Mouse (Mus musculus) embryo, embryonic 11 days (tissue): ENCODE measurements around the gene Tns1.

ENCODE experiments used
- DNase-seq: peaks from one replicate; pipeline ENCODE4 v3.0.0-alpha.2; 2015

Tns1 gene

DNA sequence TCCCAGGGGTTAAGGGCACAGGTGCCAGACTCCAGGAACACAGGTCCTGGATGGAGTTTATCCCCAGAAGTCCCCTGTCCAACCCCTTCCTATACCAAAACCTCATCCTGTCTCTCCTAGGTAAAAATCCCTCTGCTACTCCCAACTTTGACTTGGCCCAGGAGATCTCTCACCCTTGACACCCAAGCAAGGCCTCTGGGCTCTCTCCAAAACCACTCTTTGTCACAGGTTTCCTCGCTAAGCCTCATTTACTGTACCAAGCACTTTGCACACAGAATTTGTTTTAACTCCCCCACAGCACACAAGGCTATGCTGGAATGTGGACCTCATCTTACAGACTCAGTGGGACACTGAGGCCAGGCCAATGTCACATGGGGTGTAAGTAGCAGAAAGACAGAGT is 94.0 kb downstream of the Tns1 start:
- no peak for DNase-seq

DNA sequence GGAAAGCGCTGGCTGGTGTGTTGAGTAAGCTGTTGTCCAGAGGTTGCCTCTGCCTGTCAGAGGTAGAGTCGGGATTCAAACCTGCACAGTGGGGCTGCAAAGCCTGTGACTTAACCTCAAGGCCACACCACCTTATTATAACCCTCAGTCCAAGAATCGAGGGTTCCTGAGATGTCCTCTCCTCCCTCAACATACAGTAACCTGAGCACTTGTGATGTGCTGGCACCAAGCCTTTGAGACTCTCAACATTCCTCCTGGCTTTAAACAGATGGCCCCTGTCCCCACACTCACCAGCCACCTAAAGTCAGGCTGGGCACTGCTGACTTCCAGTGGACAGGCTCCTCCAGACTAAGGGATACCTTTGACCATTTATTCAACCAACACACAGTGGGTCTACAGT is 94.6 kb downstream of the Tns1 start:
- DNase-seq: no peak

DNA sequence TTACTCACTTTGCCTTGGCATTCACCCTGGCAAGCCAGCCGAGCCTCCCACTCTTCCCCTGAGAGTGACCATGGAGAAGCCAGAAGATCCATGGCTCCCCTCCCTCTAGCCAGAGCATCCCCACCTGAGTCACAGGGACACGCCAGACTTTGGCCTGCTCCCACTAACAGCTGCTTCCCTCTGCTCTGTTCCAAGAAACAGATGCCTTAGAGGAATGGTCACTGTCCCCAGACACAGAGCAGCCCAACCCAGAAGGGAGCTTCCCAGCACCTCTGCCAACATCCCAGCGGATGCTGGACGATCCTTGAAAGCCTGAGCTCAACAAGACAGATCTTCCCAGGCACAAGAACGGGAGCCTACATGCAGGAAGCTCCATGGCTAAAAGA is 95.4 kb downstream of the Tns1 start:
- DNase-seq: no peak

DNA sequence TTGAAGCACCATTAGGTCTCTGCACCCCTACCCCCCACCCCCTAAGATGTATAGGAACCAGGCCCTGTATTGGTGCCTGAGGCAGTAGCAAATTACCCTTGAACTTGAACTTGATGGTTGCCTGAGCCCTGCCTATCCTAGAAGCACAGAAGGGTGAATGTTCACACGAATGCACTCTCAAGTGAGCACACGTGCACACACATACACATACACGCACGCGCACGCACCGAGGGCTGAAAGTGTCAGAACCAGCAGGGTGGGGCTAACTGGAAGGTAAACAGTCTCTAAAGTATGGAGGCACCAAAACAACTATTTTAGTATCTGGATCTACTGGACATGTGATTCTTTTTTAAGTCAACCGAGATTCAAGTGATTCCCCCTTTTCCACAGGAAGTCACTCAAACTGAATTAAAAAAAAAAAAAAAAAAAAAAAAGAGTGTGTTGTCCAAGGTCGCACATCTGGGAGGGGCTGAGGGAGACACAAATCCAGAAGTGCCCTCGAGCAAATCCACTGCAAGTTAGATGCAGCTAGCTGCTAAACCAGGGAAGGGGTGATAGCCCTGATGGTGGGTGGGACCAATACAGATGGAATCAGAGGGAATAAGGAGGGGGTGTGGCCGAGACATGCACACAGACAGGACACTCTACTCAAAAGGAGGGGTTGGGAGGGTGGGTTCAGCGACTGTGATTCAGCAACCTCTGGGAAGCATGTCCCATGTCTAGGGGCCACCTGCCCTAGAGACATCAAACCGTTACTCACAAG is 96.0 kb downstream of the Tns1 start:
- DNase-seq: no peak

DNA sequence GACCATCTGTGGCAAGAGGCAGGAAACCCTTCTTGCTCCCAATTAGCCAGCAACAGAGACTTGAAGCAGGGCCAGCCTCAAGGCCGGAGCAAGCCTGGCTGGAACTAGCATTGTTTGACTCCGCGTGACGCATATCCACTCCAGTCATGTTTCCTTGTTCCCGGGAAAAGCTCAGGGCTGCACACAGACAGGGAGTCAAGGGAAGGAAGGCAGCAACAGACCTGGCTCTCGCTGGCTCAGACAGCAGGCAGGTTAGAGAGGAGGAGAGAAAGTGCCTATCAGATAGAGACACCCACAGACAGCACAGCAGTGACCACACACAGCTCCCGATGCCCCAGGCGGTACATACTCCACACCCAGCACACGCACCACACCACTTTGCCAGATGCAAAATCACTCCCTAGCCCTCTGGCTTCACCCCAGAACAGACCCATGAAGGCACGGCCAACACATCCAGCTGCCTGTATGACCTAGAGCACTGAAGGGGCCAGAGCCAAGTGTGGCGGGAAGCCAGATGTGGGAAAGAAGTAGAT is 96.6 kb downstream of the Tns1 start:
- peak; percentile 48 for DNase-seq

DNA sequence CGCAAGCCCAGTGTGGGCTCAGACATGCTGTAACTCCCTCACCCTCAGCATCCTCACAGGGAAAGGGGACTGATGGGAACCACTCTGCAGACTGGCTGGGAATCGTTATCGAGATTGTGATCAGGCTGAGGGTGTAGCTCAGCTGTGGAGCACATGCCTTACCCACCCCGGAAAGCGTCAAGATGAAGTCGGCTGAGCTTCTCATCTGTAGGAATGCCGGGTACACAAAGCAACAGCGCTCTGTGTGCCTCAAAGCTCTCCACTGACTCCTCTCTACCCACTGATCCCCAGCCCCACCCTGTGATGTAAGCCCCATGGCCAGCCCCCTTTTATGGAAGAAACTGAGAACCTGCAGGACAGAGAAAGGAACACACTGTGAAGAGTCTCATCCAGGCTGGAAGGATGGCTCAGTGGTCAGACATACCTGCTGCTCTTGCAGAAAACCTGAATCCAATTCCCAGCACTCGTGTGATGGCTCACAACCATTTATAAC is 97.5 kb downstream of the Tns1 start:
- no peak for DNase-seq

DNA sequence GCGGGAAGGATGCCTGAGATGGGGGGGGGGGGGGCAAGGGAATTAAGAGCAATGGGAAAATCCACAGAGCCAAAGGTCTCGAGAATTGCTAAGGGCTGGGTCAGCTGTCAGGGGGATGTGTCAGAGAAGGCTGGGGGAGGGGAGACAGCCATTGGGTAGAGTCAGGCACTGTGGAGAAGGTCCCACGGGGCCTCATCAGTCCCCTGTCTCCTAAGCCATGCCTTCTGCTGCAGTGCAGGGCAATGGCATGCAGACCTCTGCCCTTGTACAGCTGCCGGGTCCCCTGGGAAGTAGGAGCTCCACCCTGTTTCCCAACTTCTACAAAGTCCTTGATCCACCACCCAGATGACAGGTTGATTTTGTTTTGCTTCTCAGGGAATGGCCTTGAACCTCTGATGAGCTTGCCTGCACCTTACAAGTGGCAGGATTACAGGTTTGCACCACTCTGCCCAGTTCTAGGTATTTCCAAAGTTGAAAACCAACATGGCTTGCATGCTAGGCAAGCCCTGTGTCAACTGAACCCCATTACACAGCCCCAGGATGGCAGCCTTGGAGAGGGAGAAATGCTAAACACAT is 98.5 kb downstream of the Tns1 start:
- DNase-seq: no peak

DNA sequence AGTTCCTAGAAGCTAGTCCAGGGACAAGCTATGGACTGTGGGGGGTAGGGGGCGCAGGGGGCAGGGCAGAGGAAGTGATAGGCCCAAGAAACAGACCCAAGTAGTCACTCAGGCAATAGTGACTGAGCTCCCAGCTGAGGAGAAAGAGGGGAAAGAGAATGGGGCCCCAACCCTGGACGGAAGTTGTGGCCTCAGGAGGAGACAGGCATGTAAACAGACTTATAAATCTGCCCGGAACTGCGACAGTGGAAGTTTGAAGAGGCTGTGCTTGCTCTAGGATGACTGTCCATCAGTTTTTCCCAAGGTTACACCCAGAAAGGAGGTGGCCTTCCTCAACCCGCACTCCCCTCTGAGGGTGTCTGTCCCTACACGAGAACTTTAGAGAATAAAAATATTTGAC is 99.0 kb downstream of the Tns1 start:
- DNase-seq: no peak

DNA sequence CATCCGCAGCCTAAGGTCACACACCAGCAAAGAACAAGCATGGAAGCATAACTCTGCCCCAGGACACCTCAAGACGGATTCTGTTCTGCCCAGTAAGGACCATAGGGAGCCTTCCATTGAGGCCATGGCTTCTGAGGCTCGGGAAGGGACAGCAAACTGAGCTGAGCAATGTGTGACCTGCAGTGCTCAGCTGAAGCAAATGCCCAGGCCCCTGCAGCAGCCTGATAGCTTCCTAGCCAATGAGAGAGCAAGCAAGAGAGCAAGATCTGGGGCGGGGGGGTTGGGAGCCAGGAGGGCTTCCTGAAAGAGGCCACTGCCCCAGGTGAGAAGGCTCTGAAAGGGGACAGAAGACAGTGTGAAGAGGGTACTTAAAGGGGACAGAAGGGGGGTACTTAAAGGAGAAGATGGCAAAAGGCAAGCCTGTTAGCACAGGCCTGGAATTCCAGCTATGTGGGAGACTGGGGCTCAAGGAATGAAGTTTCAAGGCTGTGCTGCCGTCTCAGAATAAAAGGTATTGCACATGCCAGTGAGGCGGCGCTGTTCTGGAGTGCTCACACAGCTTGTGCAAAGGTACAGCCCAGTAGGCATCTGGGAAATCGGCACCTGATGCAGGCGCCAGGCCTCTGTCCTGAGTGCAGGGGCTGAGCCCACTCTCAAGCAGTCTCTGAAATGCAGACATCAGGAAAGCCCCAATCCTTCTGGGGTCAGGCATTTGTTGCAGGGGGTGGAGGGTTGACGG is 99.6 kb downstream of the Tns1 start:
- peak; percentile 46 for DNase-seq

DNA sequence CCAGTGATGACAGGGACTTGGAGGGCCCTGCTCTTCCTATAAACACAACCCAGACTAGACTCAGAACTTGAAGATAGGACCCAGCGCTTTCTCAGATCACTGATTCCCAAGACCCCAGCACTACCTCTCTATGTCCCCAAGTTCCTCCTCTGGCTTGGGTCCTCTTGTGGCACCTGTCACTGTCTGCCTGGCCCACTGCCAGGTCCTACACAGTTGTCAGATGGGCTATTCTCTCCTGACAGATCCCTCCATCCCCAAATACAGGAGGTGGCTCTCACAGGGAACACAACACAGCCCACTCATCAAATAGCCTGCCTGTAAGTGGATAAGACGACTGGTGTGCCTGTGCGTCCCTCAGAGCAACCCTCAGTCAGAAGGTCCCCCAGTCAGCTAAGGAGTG is 101.3 kb downstream of the Tns1 start:
- DNase-seq: no peak

DNA sequence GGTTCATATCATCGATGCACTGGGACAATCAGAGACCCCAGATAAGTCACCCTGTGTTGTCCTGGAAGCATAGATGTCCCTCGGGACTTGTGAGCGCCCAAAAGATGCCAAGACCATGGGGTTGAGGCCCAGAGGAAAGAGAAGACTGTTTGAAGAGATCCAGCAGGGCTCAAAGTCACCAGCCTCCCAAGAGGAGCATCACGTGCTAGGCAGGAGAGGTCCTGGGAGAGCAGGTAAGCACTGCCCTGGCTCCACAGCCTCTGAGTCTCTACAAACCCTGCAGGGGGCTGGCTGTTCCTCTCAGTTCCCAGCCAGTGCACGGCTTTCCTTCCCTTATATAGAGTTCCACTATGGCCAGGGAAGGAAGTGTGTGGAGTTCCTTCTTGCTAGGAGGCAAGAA is 101.7 kb downstream of the Tns1 start:
- no peak for DNase-seq

DNA sequence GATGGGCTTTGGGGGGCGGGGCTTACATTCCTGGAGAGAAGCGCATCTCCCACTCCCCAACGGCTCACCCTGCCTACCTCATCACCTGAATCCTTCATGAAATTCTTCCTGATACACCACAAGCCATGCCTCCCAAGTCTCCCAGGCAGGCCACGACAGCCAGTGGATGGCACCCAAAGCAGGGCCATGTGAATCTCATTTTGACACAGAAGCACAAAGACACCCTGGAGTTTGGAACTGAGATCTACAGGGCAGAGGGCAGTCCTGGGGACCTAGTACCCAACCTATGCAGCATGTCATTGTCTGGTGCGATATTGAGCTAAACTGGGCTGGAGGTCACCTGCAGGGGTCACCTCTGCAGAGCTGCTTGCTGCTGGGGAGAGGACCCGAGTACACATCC is 104.0 kb downstream of the Tns1 start:
- DNase-seq: no peak

DNA sequence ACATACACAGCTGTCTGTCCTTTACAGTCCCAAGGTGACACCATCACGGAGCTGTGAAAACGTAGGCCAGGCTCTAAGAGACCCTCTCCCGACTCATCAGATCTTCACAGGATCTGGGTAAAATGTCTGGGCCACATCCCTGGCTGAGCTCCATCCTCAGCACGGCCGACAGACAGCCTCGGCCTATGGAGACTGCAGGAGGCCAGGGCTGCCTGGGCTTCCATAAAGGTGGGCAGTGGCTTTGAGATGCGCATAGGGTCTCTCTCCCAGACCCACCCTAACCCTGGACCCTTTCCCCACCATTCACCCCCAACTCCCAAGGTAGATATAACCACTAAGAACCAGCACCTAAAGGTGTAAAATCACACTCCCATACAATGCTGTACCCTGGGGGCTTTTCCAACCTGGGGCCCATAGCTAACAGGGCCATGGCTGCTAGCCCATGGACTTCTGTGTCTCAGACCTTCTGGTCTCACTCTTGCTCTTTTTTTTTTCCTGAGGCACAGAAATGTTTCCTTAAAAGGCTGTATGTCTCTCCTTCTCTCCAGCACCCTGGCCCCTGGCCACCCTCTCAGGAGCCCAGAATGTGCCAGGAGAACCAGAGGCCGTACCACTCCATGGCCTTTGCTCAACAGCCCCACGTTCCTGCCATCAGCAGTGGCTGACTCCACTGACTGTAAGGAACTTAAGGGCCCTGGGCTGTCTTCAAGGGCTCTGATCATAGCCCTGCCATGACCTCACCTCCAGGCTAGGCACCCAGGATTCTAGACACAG is 106.7 kb downstream of the Tns1 start:
- no peak for DNase-seq

DNA sequence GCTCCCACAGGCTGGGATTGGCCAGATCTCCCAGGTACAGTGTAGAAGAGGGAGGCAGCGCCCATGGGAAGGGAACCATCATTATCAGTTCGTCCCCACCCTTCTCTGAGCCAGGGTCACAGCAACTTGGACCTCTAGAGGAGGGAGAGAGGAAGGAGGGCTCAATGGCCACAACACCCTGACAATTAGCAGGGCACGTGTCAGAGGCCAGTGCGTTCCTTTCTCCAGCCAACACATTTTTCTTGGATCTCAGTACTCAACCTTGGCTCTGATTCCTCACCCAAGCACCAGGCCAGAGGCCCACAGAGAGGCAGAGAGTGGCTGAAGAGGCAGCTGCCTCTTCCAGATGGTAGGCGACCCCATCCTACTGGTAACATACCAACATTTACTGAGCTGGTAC is 107.6 kb downstream of the Tns1 start:
- no peak for DNase-seq

DNA sequence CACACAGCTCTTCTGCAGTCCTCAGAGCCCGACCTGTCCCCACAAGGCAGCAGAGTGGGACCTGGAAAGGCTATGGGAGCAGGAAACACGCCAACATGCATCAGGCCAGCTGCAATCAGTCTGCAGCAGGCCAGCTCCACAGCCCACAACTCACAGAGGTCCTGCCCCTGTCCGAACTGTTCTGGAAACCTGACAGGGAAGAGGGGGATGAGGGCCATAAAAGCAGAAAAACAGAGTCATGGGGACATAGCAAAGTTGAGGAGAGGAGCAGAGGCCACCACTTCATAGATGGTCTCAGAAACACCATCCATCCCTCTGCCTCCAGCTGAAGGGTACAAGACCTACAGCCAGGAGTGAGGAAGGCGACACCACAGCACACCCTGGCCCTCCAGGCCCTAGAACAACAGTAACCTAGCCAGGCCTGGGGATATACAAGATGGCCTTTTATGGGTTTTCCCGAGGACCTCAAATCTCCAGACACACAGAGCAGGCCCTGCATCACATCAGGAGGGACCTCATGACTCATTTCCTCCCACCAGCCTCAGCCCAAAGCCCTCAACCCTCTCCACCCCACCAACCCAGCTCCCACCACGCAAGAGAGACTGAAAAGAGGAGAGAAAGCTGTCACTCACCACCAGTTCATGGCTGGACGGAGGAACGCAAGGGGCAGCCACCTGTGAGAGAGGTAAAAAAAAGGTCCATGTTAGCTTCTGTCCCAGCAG is 108.6 kb downstream of the Tns1 start:
- no peak for DNase-seq

DNA sequence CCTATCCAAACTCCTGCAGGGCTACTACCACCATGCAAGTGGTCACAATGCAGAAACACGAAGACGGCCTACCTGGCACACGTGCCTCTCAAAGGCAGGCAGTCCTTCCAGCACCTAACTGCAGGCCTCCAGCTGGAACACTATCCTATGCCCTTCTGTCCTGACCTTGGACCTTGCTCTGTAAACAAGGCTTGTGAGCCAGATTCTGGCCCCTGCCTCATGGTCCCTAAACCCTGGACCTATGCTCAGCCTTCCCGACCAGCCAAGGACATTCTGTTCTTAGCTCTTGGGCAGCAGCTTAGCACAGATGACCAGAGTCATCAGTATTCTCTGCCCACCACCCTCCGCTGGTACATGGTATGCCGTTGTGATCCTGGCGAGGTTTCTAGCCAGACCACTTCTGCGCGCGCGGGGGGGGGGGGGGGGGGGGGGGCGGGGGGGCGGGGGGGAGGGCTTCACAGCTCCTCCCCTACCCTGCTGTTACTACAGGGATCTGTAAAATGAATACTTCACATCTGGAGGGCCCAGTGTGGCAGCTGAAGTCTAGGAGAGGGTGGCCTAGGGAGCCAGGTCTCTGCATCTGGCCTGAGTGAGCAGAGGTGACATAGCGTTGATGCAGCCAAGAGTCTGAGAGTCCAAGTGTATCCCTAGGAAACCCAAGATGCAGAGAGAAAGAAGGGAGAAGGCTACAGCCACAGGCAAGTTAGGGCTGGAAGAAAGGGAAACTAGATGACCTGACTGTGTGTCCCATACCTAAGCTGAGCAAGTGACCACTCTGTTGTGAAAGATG is 109.5 kb downstream of the Tns1 start:
- no peak for DNase-seq

DNA sequence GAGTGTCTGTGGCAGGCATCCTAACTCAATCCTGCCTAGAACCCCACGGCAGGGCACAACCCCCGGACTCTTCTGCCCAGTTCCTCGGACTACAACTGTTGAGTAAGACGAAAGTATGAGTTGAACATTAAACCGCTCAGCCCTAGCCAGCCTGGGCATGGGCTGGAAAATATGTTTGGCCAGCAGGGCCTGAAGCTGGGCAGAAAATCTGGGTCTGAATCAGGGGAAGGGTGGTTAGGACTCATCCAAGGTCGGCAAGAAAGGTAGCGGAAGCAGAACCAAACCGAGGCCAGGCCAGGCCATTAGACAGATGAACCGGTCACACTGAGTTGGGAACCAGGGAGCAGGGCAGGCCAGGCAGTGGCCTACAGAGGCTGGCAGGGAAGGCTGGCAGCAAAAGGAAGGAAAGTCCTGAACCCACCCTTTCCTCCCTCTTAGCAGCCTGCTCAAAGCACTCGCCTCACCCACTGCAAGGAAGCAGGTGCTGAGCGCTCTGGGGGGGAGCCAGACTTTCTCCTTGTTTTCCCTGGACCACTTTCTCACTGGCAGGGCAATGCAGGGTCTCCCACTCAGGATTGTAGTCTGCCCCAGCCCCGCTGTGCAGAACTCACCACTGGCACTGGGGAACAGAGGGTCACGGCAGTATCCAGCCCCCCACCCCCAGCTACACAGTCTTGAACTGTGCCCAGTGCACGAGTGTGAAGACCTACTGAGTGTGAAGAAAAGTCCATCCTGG is 110.8 kb downstream of the Tns1 start:
- no peak for DNase-seq

DNA sequence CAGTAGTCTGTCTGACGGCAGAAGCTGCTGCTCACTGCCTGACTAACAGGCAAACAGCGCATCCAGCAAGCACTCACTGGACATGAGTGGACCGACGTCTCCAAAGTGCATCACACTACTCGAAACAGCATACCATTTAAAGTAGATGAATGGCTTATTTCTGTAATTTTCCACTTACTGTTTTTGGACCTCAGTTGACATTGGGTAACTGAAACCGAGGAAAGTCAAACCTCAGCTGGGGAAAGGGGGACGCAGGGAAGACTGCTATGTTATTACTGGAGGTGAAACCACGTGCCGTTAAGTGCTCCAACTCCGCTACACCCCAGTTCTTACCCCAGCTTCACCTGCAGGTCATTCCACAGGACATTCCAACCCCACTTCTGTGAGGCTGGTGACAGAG is 111.5 kb downstream of the Tns1 start:
- no peak for DNase-seq

DNA sequence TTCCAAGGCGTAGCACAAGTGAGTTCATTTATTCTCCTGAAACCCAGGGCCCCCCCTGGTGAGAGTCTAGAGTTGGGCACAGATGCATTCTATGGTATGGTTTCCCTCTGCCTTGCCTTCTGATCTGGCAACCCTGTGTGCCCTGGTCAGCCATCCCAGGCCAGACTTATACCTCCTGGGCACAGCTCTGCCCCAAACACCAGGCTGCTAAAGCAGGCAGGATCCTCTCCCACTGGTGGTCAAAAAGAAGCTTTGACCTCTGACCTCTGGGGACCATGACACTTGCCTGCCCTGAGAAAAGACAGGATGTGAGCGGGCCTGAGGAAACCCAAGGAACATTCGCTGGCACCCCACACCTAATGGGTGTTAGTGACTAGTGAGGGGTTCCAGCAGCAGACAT is 114.8 kb downstream of the Tns1 start:
- DNase-seq: no peak

DNA sequence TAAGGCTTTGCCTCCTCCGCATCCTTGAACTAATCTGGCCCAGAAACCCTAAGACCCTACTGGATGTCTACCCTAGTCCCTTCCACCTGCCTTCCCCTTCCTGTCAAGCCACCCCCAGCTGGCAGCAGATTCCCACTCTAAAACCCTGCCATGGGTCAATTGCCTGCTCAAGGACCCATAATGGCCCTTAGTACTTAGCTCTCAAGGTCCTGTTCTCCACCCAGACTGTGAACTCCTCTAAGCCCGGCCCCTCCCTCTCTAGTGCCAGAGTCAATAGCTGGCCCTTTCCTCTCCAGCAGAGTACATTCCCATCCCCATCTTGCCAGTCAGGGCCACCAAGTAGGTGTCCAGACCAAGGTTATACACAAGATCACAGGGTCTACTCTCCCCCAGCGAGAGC is 115.3 kb downstream of the Tns1 start:
- no peak for DNase-seq

DNA sequence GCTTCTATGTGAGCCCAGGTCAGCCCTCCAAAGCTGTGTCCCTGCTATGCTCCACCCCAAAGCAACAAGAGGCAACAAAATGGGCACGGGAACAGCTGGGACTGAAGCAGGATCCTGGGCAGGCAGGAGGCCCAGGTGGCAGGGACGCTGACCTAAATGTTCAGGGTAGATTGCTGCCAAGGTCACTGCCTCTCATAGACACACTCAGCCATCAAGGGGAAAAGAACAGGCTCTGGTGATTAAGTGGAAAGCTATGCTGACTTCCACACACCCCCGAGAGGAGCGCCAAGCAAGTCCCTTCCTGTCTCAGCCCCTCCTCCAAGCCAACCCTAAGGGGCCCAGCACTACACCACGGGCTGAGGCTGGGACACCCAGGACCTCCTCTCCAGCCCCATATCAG is 115.8 kb downstream of the Tns1 start:
- DNase-seq: no peak
